Mouse (Mus musculus): ENCODE measurements around the gene A630089N07Rik. TPM values are rescaled to one million over a fixed set of nuclear protein-coding genes. Genes with fewer than 3 reads are reported as not detected.
"Not testable (repeated sequence)": the region's sequence is repeated elsewhere in the genome, so short reads cannot be mapped to it uniquely, and the experiment has no call there.

A630089N07Rik gene
- 49.0 and 89.6 TPM in 2 replicates for total RNA-seq (2014; fragmentation: Nextera tagmentation)
- total RNA-seq (2017), result 36.5 and 63.9 TPM in 2 replicates

- ATAC-seq (replicated peaks; ENCODE audit: low FRiP score, low TSS enrichment, poor library complexity, severe bottlenecking), result peak; percentile 100
Observed at GRCm38 (mm10) chr16:98081889-98082818, at the start of gene A630089N07Rik. TSS of gene A630089N07Rik (minus strand) at chr16:98082450.

- no peak for ATAC-seq (replicated peaks; ENCODE audit: low FRiP score, low TSS enrichment, poor library complexity, severe bottlenecking)
Observed at GRCm38 (mm10) chr16:98107109-98107508, 24.9 kb upstream of the A630089N07Rik start.

- ATAC-seq (replicated peaks; ENCODE audit: low FRiP score, low TSS enrichment, poor library complexity, severe bottlenecking), result peak; percentile 8; the same call in 1 of the 2 replicates
Observed at GRCm38 (mm10) chr16:98081550-98081888, 731 bp downstream of the A630089N07Rik start.

- not testable (repeated sequence) for ATAC-seq (replicated peaks; ENCODE audit: low FRiP score, low TSS enrichment, poor library complexity, severe bottlenecking)
Observed at GRCm38 (mm10) chr16:98081140-98081539, 1.1 kb downstream of the A630089N07Rik start.

- ATAC-seq (replicated peaks; ENCODE audit: low FRiP score, low TSS enrichment, poor library complexity, severe bottlenecking), result not testable (repeated sequence)
Observed at GRCm38 (mm10) chr16:98079382-98079781, 2.9 kb downstream of the A630089N07Rik start.

GRCm38 (mm10) chr16:98041676-98042075 is 40.6 kb downstream of the A630089N07Rik start:
- peak; percentile 93 for ATAC-seq (replicated peaks; ENCODE audit: low FRiP score, low TSS enrichment, poor library complexity, severe bottlenecking)

GRCm38 (mm10) chr16:98034971-98035370 is 47.3 kb downstream of the A630089N07Rik start:
- ATAC-seq (replicated peaks; ENCODE audit: low FRiP score, low TSS enrichment, poor library complexity, severe bottlenecking), result not testable (repeated sequence)

GRCm38 (mm10) chr16:98026186-98026585 is 56.1 kb downstream of the A630089N07Rik start:
- not testable (repeated sequence) for ATAC-seq (replicated peaks; ENCODE audit: low FRiP score, low TSS enrichment, poor library complexity, severe bottlenecking)

- ATAC-seq (replicated peaks; ENCODE audit: low FRiP score, low TSS enrichment, poor library complexity, severe bottlenecking), result peak; percentile 84
Observed at GRCm38 (mm10) chr16:98022657-98023345, 59.4 kb downstream of the A630089N07Rik start.

- no peak for ATAC-seq (replicated peaks; ENCODE audit: low FRiP score, low TSS enrichment, poor library complexity, severe bottlenecking)
Observed at GRCm38 (mm10) chr16:98022081-98022480, 60.2 kb downstream of the A630089N07Rik start.

GRCm38 (mm10) chr16:97997383-97997731 is 84.9 kb downstream of the A630089N07Rik start:
- not testable (repeated sequence) for ATAC-seq (replicated peaks; ENCODE audit: low FRiP score, low TSS enrichment, poor library complexity, severe bottlenecking)

GRCm38 (mm10) chr16:97996616-97997382 is 85.5 kb downstream of the A630089N07Rik start, which contains the start of gene B230307C23Rik:
TSS of gene B230307C23Rik (plus strand) at chr16:97997315.
- peak; percentile 97 for ATAC-seq (replicated peaks; ENCODE audit: low FRiP score, low TSS enrichment, poor library complexity, severe bottlenecking)

- peak; percentile 27 for ATAC-seq (replicated peaks; ENCODE audit: low FRiP score, low TSS enrichment, poor library complexity, severe bottlenecking)
Observed at GRCm38 (mm10) chr16:97995849-97996615, 86.2 kb downstream of the A630089N07Rik start.

- ATAC-seq (replicated peaks; ENCODE audit: low FRiP score, low TSS enrichment, poor library complexity, severe bottlenecking), result not testable (repeated sequence)
Observed at GRCm38 (mm10) chr16:97992477-97992876, 89.8 kb downstream of the A630089N07Rik start.

GRCm38 (mm10) chr16:97991517-97991916 is 90.7 kb downstream of the A630089N07Rik start:
- ATAC-seq (replicated peaks; ENCODE audit: low FRiP score, low TSS enrichment, poor library complexity, severe bottlenecking), result no peak

GRCm38 (mm10) chr16:97984589-97984988 is 97.7 kb downstream of the A630089N07Rik start:
- ATAC-seq (replicated peaks; ENCODE audit: low FRiP score, low TSS enrichment, poor library complexity, severe bottlenecking), result no peak

- ATAC-seq (replicated peaks; ENCODE audit: low FRiP score, low TSS enrichment, poor library complexity, severe bottlenecking), result no peak
Observed at GRCm38 (mm10) chr16:97981362-97981761, 100.9 kb downstream of the A630089N07Rik start.

- ATAC-seq (replicated peaks; ENCODE audit: low FRiP score, low TSS enrichment, poor library complexity, severe bottlenecking), result peak; percentile 20; the same call in 1 of the 2 replicates
Observed at GRCm38 (mm10) chr16:97977722-97978121, 104.5 kb downstream of the A630089N07Rik start.

- ATAC-seq (replicated peaks; ENCODE audit: low FRiP score, low TSS enrichment, poor library complexity, severe bottlenecking), result peak; percentile 99
Observed at GRCm38 (mm10) chr16:97977277-97977676, 105.0 kb downstream of the A630089N07Rik start.
